Mouse (Mus musculus): ENCODE measurements at regions not wholly inside any gene's neighbourhood (a gene's known extent, or its start where the extent isn't known, plus 50 kb on each side); places are given as distances from the start of the nearest gene placed in this dataset.

DNA sequence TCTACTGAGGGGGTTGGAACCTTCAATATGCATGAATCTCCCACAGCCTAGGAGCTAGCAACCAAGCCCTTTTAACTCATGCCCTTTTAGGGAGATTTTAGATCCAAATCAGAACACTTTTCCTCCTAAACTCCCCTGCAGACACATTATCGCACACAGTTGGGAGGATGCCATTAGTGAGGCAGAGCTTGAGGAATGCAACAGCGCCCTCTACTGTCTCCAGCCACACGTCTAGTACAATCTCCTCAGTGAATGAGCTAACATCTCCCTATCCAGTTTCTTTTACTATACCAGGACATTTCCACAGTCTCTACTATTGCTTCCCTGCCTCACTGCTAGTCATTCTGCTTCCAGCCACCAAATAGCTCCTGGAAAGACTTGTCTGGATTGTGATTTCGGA lies 59.3 kb downstream of the 1700080O16Rik start:
- DNase-seq, result peak; percentile 53

DNA sequence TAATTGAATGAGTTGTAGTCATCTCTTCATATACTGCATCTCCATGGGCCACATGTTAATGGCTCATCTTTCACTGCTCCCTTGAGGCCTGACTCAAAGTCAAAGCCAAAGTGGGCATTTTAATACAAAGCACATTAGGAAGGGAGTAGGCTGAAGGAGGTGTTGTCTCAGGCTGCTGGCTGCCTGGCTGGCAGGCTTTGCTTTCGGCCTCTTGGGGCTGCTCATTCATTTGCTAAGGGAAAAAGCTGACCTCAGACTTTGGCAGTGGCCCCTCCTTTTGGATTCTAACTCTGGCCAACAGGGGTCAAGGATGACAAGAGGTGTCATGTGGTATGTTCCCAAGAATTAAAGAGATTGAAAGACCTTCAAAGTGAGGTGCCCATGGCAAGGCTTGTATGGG lies 61.0 kb downstream of the 1700080O16Rik start:
- no peak for DNase-seq

DNA sequence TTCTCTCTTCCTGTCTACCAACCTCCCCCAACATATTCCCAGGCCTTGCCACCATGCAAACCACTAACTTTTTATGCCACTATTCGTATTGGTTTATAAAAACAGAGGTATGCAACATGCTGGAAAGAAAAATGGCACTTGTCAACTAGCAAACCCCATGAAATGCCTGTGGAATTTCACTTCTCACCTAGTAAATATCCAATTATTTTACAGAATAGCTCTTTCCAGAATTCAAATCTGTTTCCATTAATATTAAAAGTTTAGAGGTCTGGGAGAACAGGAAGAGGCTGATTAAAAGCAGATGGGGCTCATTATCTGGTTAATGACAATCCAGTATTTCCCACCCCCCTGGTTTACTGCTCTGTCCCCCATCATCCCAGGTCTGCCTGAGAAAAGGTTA lies 62.0 kb downstream of the 1700080O16Rik start:
- DNase-seq, result no peak

DNA sequence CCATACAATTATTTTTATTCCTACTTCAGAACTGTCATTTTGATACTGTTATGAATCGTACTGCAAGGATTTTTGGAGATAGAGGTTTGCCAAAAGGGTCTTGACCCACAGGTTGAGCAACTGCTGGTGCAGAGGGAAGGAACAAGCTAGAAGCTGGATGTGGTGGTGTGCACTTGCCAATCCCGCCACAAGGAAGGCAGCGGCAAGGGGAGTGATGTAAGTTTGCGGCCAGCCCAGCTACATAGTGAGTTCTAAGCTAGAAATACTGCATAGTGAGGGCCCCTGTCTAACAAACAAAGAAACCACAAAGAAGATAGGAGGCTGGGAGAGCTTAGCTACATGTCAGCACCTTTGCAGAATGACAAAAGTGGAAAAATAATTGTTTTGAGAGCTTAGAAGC lies 74.1 kb downstream of the 1700080O16Rik start:
- DNase-seq, result no peak

DNA sequence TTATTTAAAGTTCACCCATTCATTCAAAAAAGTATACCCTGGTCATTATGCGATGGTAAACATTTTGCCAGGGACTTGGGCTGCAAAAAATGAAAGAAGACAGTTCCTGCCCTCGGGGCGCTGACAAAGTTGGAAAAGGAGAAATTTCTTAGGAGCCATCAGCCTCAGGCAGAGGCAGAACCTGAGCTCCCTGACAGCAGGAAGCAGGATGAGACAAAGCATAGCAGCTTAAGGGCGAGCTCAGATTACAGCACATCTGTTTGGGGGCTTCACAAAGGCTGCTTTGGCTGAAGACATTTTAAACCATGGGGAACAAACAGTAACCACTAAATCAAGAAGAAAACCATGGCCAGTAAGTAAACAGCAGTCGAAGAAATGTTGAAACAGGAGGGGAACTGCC lies 75.5 kb downstream of the 1700080O16Rik start:
- no peak for DNase-seq

DNA sequence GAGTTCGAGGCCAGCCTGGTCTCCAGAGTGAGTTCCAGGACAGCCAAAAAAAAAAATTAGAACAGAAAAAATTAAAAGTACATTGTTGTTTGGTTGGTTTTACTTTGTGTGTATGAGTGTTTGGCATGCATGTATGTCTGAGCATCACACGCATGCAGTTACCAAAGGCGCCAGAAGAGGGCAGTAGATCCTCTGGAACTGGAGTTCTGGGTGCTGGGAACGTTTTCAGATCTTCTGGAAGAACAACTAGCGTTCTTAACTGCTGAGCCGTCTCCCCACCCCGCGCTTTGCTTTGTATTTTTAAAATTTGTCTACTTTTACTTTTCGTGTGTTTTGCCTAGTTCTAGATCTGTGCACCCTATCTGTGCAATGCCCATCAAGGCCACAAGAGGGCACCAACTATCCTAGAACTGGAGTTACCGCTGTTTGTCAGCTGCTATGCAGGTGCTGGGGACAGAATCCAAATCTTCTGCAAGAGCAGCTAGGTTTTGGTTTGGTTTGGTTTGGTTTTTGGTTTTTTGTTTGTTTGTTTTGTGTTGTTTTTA lies 76.9 kb downstream of the 1700080O16Rik start:
- no peak for DNase-seq

DNA sequence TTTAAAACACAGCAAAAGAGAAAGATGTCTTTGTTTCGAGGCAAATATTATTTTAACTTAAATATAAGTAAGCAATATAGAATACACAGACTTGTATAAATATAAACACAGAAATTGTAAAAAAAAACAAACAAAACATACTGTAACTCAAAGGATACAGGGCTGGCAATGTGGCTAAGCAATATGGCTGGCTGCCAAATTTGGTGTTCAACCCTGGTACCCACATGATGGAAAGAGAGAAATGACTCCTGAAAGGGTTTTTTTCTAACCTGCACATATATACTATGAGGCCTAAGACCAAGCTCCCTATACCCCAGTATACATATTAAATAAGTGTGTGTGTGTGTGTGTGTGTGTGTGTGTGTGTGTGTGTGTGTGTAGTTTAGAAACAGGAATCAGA lies 79.9 kb downstream of the 1700080O16Rik start:
- no peak for DNase-seq

DNA sequence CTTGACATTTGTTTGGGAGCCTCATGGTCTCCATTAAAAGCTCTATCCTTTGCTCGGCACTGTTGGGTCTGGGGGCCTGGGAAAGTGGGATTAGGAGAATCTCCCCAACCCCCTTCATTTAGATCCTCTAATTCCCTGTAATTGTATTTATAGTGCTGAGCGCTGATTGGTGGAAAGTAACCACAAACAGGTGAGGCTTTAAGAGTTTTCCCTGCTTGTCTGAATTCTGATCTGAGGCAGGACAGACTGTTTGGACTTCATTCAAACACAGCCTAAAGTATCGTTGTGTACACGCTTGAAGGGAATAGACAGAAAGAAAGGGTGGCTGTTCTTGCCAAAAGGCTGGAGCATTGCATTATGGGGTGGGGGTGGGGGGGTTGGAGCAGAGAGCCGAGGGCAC lies 85.1 kb upstream of the Usp26 start:
- DNase-seq, result no peak

All from cerebellum, adult 9-10 months (tissue).